Mouse (Mus musculus): ENCODE data around the gene Ddx41. TPM values are rescaled to one million over a fixed set of nuclear protein-coding genes. Genes with fewer than 3 reads are reported as not detected.

The Ddx41 gene
- polyA plus RNA-seq, 1 experiment from 2014 or later, result 56.6 TPM

DNA sequence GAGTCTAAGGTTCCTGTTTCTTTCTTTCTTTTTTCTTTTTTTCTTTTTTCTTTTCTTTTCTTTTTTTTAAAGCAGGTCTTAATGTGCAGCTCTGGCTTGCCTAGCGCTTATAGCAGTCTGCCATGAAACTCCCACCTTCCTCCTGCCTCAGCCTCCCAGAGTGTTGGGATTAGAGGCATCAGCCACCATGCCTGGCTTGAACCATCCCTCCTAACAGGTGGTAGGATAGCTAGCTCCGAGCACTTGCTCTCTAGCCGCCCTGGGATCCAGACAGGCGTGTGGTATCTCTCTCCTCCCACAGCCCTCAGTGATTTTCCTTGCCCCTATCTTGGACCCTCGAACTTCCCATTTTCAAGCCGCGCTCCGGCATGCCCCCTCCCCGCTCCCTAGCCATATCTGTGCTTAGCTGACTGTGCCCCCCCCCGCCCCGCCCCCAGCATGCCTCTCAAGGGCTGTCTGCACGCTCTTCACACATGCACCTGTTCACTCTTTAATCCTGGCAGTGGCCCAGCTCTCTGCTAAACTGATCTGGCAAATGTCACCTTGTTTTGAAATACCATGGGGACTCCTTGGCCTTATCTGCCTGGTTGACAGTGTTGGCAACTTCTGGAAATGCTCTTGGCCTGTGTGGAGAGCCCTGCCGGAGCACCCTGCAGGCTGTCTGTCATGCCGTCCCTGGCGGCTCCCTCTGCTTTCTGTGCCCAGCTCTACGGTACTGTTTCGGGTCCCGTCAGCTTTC lies 41.4 kb downstream of the Ddx41 start:
- Histone ChIP-seq H3K4me1 (ENCODE audit: control insufficient read depth, insufficient read depth, low read length) (no peaks in the 10 kb centered on the region), H3K4me3 (ENCODE audit: low read depth, low read length) (no peak overlapping the region), H3K4me2 (ENCODE audit: low read depth, low read length) (no peak overlapping the region), H3K9ac (ENCODE audit: low read depth, low read length) (no peak overlapping the region), H3K27ac (replicated peaks; ENCODE audit: low read depth, low read length) (no peak overlapping the region), H3K27me3 (replicated peaks; ENCODE audit: control insufficient read depth, insufficient read depth, low read length) (no peaks in the 10 kb centered on the region), H3K36me3 (ENCODE audit: control insufficient read depth, insufficient read depth, low read length) (peaks cover 21% of the 10 kb centered on the region), H3K9me3 (ENCODE audit: control insufficient read depth, low read length) (no peaks in the 10 kb centered on the region)
- ATAC-seq (ENCODE audit: low read depth) (peak; percentile 69), DNase-seq (ENCODE audit: low spot score) (peak; percentile 73)
- WGBS, result 18% methylated on average over 16 of the region's 18 CpGs

- Histone ChIP-seq H3K27ac (replicated peaks; ENCODE audit: low read depth, low read length) (no peak overlapping the region), H3K9me3 (ENCODE audit: control insufficient read depth, low read length) (no peaks in the 10 kb centered on the region), H3K27me3 (replicated peaks; ENCODE audit: control insufficient read depth, insufficient read depth, low read length) (no peaks in the 10 kb centered on the region), H3K4me2 (ENCODE audit: low read depth, low read length) (no peak overlapping the region), H3K36me3 (ENCODE audit: control insufficient read depth, insufficient read depth, low read length) (peaks cover 17% of the 10 kb centered on the region), H3K4me3 (ENCODE audit: low read depth, low read length) (no peak overlapping the region), H3K9ac (ENCODE audit: low read depth, low read length) (no peak overlapping the region), H3K4me1 (ENCODE audit: control insufficient read depth, insufficient read depth, low read length) (no peaks in the 10 kb centered on the region)
- no peak for ATAC-seq (ENCODE audit: low read depth)
- no peak for DNase-seq (ENCODE audit: low spot score)
- 32% methylated on average over 2 of the region's 2 CpGs for WGBS
These were observed 42.2 kb downstream of the Ddx41 start for GRCm38 (mm10) chr13:55494257-55494656.

- H3K27me3 ChIP-seq (replicated peaks; ENCODE audit: control insufficient read depth, insufficient read depth, low read length), result no peaks in the 10 kb centered on the region
- H3K27ac ChIP-seq (replicated peaks; ENCODE audit: low read depth, low read length), result peak within 1 kb of the TSS; percentile 90
- H3K9ac ChIP-seq (ENCODE audit: low read depth, low read length), result peak within 1 kb of the TSS; percentile 99
- ATAC-seq (ENCODE audit: low read depth) (peak; percentile 90), DNase-seq (ENCODE audit: low spot score) (peak; percentile 79)
- H3K4me2 ChIP-seq (ENCODE audit: low read depth, low read length), result peak within 1 kb of the TSS; percentile 60
- no peaks in the 10 kb centered on the region for H3K9me3 ChIP-seq (ENCODE audit: control insufficient read depth, low read length)
- H3K4me3 ChIP-seq (ENCODE audit: low read depth, low read length), result peak within 1 kb of the TSS; percentile 92
- 0% methylated on average over 9 of the region's 83 CpGs for WGBS
- H3K36me3 ChIP-seq (ENCODE audit: control insufficient read depth, insufficient read depth, low read length), result no peaks in the 10 kb centered on the region
- H3K4me1 ChIP-seq (ENCODE audit: control insufficient read depth, insufficient read depth, low read length), result peaks cover 35% of the 10 kb centered on the region
These were observed 48.6 kb downstream of the Ddx41 start, which contains the start of gene Dbn1 for GRCm38 (mm10) chr13:55487578-55488498. Dbn1 (minus strand) TSS chr13:55488111.

GRCm38 (mm10) chr13:55486916-55487577 lies 49.4 kb downstream of the Ddx41 start:
- H3K27ac ChIP-seq (replicated peaks; ENCODE audit: low read depth, low read length), result peak overlapping the region; percentile 90
- peaks cover 8% of the 10 kb centered on the region for H3K36me3 ChIP-seq (ENCODE audit: control insufficient read depth, insufficient read depth, low read length)
- H3K4me2 ChIP-seq (ENCODE audit: low read depth, low read length), result peak overlapping the region; percentile 60
- H3K4me3 ChIP-seq (ENCODE audit: low read depth, low read length), result peak overlapping the region; percentile 92
- peaks cover 35% of the 10 kb centered on the region for H3K4me1 ChIP-seq (ENCODE audit: control insufficient read depth, insufficient read depth, low read length)
- DNase-seq (ENCODE audit: low spot score) (peak; percentile 57), ATAC-seq (ENCODE audit: low read depth) (peak; percentile 30)
- 0% methylated on average over 21 of the region's 29 CpGs for WGBS
- H3K27me3 ChIP-seq (replicated peaks; ENCODE audit: control insufficient read depth, insufficient read depth, low read length), result no peaks in the 10 kb centered on the region
- H3K9ac ChIP-seq (ENCODE audit: low read depth, low read length), result peak overlapping the region; percentile 99
- no peaks in the 10 kb centered on the region for H3K9me3 ChIP-seq (ENCODE audit: control insufficient read depth, low read length)

DNA sequence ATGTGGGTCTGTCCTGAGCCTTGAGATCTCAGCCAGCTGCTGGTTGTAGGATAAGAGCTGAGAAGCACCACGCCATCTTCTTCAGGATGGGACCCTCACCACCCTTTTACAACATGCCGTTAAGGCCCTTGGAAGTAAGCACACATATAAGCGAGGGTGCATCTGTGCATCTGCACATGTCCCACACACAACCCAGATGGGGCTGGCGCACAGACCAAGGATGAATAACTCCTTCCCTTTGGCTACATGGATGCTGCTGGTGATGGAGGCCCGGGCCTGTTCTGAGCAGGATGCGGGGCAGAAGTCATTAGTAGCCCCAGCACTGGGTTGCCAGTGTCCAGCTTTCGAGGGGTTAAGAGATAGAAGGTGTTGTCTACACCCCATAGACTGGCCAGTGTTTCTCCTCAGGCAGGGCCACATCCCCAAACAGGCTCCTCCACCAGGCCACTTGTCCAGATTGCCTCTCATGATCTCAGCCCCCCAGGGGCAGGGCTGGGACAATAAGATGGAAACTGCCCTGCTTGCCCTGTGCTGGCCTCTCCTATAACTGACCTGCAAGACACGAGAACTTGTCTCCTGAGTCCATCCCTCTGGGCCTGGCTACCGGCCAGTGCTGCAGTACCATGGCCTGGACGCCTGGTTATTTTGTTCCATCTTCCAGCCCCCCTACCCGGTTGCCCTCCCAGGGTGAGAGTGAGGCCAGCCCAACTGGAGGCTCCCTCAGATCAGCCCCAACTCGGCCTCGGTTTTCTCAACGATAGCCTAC lies 50.2 kb downstream of the Ddx41 start:
- 31% methylated on average over 14 of the region's 14 CpGs for WGBS
- DNase-seq (ENCODE audit: low spot score), result no peak

DNA sequence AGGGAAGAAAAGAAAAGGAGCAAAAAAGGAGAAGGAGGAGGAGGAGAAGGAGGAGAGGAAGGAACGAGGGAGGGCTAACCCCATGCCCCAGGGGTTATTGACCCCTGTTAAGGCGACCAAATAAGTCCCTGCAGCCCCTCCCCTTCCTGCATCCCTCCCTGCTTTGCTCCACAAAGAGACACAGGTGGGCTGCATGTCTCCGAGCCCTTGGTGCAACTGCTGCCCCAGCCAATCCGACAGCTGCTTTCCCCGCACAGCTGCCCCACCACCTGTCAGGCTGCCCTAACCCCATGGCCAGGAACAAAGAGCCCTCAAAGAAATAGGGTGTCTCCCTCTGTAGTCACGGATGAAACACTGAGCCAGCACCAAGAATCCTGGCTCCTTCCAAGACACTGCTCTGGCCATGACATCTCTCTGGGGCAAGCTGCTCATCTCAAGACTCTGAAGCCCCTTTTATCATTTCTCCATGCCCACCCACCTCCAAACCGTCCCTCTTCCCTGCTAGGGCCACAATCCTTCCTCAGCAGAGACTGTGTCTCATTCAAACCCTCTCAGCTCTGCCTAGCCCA lies 51.9 kb downstream of the Ddx41 start:
- Histone ChIP-seq H3K36me3 (ENCODE audit: control insufficient read depth, insufficient read depth, low read length) (peaks cover 32% of the 10 kb centered on the region), H3K4me3 (ENCODE audit: low read depth, low read length) (peak overlapping the region; percentile 92; the same call in 1 of the 2 replicates), H3K4me2 (ENCODE audit: low read depth, low read length) (peak overlapping the region; percentile 60), H3K27ac (replicated peaks; ENCODE audit: low read depth, low read length) (peak overlapping the region; percentile 17; the same call in 1 of the 2 replicates), H3K27me3 (replicated peaks; ENCODE audit: control insufficient read depth, insufficient read depth, low read length) (no peaks in the 10 kb centered on the region), H3K9me3 (ENCODE audit: control insufficient read depth, low read length) (no peaks in the 10 kb centered on the region), H3K4me1 (ENCODE audit: control insufficient read depth, insufficient read depth, low read length) (peaks cover 35% of the 10 kb centered on the region), H3K9ac (ENCODE audit: low read depth, low read length) (peak overlapping the region; percentile 26; the same call in 1 of the 2 replicates)
- WGBS, result 29% methylated on average over 7 of the region's 7 CpGs
- ATAC-seq (ENCODE audit: low read depth) (no peak), DNase-seq (ENCODE audit: low spot score) (no peak)

More for the DNA sequence above, 50.2 kb downstream of the Ddx41 start:
- peak overlapping the region; percentile 99 for H3K9ac ChIP-seq (ENCODE audit: low read depth, low read length)
- peaks cover 35% of the 10 kb centered on the region for H3K4me1 ChIP-seq (ENCODE audit: control insufficient read depth, insufficient read depth, low read length)
- H3K4me2 ChIP-seq (ENCODE audit: low read depth, low read length), result peak overlapping the region; percentile 60
- no peak for ATAC-seq (ENCODE audit: low read depth)
- no peaks in the 10 kb centered on the region for H3K27me3 ChIP-seq (replicated peaks; ENCODE audit: control insufficient read depth, insufficient read depth, low read length)
- H3K9me3 ChIP-seq (ENCODE audit: control insufficient read depth, low read length), result no peaks in the 10 kb centered on the region
- H3K27ac ChIP-seq (replicated peaks; ENCODE audit: low read depth, low read length), result peak overlapping the region; percentile 90; the same call in 1 of the 2 replicates
- H3K4me3 ChIP-seq (ENCODE audit: low read depth, low read length), result peak overlapping the region; percentile 92
- H3K36me3 ChIP-seq (ENCODE audit: control insufficient read depth, insufficient read depth, low read length), result peaks cover 16% of the 10 kb centered on the region

- no peak overlapping the region for H3K27ac ChIP-seq (replicated peaks; ENCODE audit: low read depth, low read length)
- H3K4me2 ChIP-seq (ENCODE audit: low read depth, low read length), result peak overlapping the region; percentile 60; the same call in 1 of the 2 replicates
- H3K9ac ChIP-seq (ENCODE audit: low read depth, low read length), result 0 out of 2 replicates have a peak overlapping the region, but pooled peaks have one; percentile 6
- ATAC-seq (ENCODE audit: low read depth) (peak; percentile 19; the same call in 1 of the 2 replicates), DNase-seq (ENCODE audit: low spot score) (peak; percentile 61)
- H3K27me3 ChIP-seq (replicated peaks; ENCODE audit: control insufficient read depth, insufficient read depth, low read length), result no peaks in the 10 kb centered on the region
- no peaks in the 10 kb centered on the region for H3K9me3 ChIP-seq (ENCODE audit: control insufficient read depth, low read length)
- no peak overlapping the region for H3K4me3 ChIP-seq (ENCODE audit: low read depth, low read length)
- H3K36me3 ChIP-seq (ENCODE audit: control insufficient read depth, insufficient read depth, low read length), result peaks cover 42% of the 10 kb centered on the region
- WGBS, result 45% methylated on average over 15 of the region's 15 CpGs
- H3K4me1 ChIP-seq (ENCODE audit: control insufficient read depth, insufficient read depth, low read length), result peaks cover 35% of the 10 kb centered on the region
These were observed 52.9 kb downstream of the Ddx41 start for GRCm38 (mm10) chr13:55483593-55483992.

All from embryonic facial prominence, embryonic 14.5 days (tissue).